Mouse (Mus musculus) stomach, embryonic 16.5 days (tissue): Measurements from ENCODE around the gene Atp8a1. TPM values are rescaled to one million over a fixed set of nuclear protein-coding genes. Genes with fewer than 3 reads are reported as not detected.

Source experiments
- ATAC-seq: fragments of 200-750 bp; cut with Nextera tagmentation; 2 replicates; pipeline ENCODE4 v1.8.0; 2017; ENCODE audit warnings: moderate number of reproducible peaks, moderate TSS enrichment; ENCODE audit not compliant: insufficient read depth, low FRiP score
- H3K27ac ChIP-seq: fragments of 300-500 bp; sonication (generic); 2 replicates; pipeline ENCODE4 v1.5.1; 2014; ENCODE audit warnings: low read length
- H3K27me3 ChIP-seq: fragments of 300-500 bp; sonication (generic); 2 replicates; pipeline ENCODE4 v1.6.1; 2014; ENCODE audit warnings: low read length, control low read depth, mixed read lengths; ENCODE audit not compliant: control insufficient read depth, insufficient read depth
- H3K36me3 ChIP-seq: fragments of 300-500 bp; sonication (generic); 2 replicates; pipeline ENCODE4 v1.6.1; 2014; ENCODE audit warnings: low read length; ENCODE audit not compliant: control insufficient read depth, insufficient read depth
- H3K4me1 ChIP-seq: fragments of 300-500 bp; sonication (generic); 2 replicates; pipeline ENCODE4 v1.6.1; 2014; ENCODE audit warnings: low read length, control low read depth, mixed read lengths; ENCODE audit not compliant: control insufficient read depth, insufficient read depth
- H3K4me2 ChIP-seq: fragments of 300-500 bp; sonication (generic); 2 replicates; pipeline ENCODE4 v1.6.1; 2014; ENCODE audit warnings: low read depth, low read length, mixed read lengths
- H3K4me3 ChIP-seq: fragments of 300-500 bp; sonication (generic); replicated peaks from 2 replicates; pipeline ENCODE4 v1.5.1; 2014; ENCODE audit warnings: mild to moderate bottlenecking, low read length
- H3K9ac ChIP-seq: fragments of 300-500 bp; sonication (generic); 2 replicates; pipeline ENCODE4 v1.6.1; 2014; ENCODE audit warnings: low read length
- H3K9me3 ChIP-seq: fragments of 300-500 bp; sonication (generic); replicated peaks from 2 replicates; pipeline ENCODE4 v1.6.1; 2016; ENCODE audit warnings: low read length, control low read depth; ENCODE audit not compliant: control insufficient read depth
- WGBS: fragments of 180-500 bp; shearing (Covaris S2); extraction: QIAGEN DNeasy Blood & Tissue Kit; methylation state at CpG from one replicate; pipeline ENCODE4 v1.1.7; 2014; 5-methylcytosine and 5-hydroxymethylcytosine counted together
- polyA plus RNA-seq: library from polyadenylated mRNA; unstranded; fragments of >200 nt; fragmentation: Nextera tagmentation; extraction: Ambion mirVana; gene quantifications from 2 replicates; pipeline ENCODE4 v1.2.1, GENCODE M21; 2015

The Atp8a1 gene
- polyA plus RNA-seq, 1 experiment from 2014 or later = 10.4 TPM

GRCm38 (mm10) chr5:67628180-67628940 is 218.9 kb downstream of the Atp8a1 start:
- Histone ChIP-seq H3K9me3 (no peaks in the 10 kb centered on the region), H3K27ac (peak overlapping the region; percentile 78), H3K4me1 (peaks cover 10% of the 10 kb centered on the region; the same call in 1 of the 2 replicates), H3K27me3 (no peaks in the 10 kb centered on the region), H3K9ac (no peak overlapping the region), H3K4me3 (no peak overlapping the region), H3K36me3 (no peaks in the 10 kb centered on the region), H3K4me2 (no peak overlapping the region)
- WGBS = 58% methylated on average over 9 of the region's 9 CpGs
- peak; percentile 81; the same call in 1 of the 2 replicates for ATAC-seq

DNA sequence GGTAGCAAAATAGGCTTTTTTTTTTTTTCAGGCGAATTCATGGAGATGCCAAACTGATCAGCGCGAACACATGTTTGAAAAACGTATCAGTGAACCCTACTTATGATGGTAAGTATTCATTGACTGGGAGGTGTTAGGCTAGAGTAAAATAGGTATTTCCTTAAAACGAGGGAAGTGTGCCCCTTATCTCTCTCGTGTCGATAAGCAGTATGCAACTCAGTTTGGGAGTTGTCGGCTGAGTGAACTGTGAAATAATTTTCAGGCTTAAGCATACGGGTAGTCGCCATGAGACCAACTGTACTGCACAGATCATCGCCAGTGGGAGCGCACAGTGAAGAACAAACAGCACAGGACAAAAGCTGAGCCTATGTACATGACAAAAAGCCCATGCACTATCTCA is 226.0 kb downstream of the Atp8a1 start:
- no peaks in the 10 kb centered on the region for H3K9me3 ChIP-seq
- no peak overlapping the region for H3K4me2 ChIP-seq
- 77% methylated on average over 12 of the region's 12 CpGs for WGBS
- H3K9ac ChIP-seq = no peak overlapping the region
- no peak for ATAC-seq
- H3K4me3 ChIP-seq = no peak overlapping the region
- no peaks in the 10 kb centered on the region for H3K4me1 ChIP-seq
- no peaks in the 10 kb centered on the region for H3K36me3 ChIP-seq
- no peaks in the 10 kb centered on the region for H3K27me3 ChIP-seq
- H3K27ac ChIP-seq = no peak overlapping the region

- peaks cover 9% of the 10 kb centered on the region; the same call in 1 of the 2 replicates for H3K4me1 ChIP-seq
- 16% methylated on average over 2 of the region's 2 CpGs for WGBS
- peak overlapping the region; percentile 73 for H3K9ac ChIP-seq
- H3K36me3 ChIP-seq = no peaks in the 10 kb centered on the region
- H3K4me3 ChIP-seq = peak overlapping the region; percentile 56
- no peak for ATAC-seq
- H3K27ac ChIP-seq = peak overlapping the region; percentile 26; the same call in 1 of the 2 replicates
- peak overlapping the region; percentile 84 for H3K4me2 ChIP-seq
- H3K9me3 ChIP-seq = no peaks in the 10 kb centered on the region
- H3K27me3 ChIP-seq = peaks cover 32% of the 10 kb centered on the region
These were observed 237.8 kb downstream of the Atp8a1 start for GRCm38 (mm10) chr5:67609520-67609837.

DNA sequence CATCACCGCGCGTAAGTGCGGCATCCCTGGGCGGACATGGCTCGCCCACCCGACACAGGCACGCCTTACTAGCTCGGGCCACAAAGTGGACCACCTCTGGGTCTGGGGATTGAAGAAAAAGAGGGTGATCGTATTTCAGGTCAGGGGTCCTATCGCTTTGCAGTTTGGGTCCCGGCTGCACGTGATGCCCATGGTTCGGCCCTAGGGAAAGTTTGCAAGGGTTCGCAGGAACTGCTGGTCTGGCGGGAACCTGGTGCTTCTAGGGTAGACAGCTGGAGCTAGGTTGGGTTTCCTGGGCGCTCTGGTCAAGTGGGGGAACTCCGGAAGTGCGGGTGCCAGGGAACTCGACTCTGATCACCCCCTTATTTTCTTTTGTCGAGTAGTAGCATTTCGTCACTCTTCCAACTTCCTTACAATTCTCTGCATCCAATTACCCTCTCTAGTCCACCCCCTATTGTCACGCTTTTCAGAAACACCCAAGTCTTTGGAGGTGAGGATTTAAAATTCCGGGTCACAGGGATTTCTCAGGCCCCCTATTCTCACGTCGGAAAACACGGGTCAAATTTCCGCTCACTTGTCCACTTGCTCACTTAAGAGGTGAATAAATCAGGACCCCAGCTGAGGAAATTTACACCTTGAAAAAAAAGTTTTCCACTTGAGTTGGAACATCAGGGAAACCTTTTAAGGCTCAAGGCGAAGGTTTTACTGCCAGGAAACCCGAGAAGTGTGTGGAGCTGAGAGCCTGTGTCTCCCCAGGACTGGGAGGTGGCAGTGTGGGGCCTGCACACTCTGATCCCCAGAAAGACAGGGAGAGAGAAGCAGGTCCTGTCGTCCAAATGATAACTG is 238.3 kb downstream of the Atp8a1 start:
- Histone ChIP-seq H3K9me3 (no peaks in the 10 kb centered on the region), H3K4me2 (peak overlapping the region; percentile 84), H3K27ac (peak overlapping the region; percentile 26; the same call in 1 of the 2 replicates), H3K27me3 (peaks cover 32% of the 10 kb centered on the region), H3K4me1 (peaks cover 9% of the 10 kb centered on the region; the same call in 1 of the 2 replicates), H3K36me3 (no peaks in the 10 kb centered on the region), H3K9ac (peak overlapping the region; percentile 73), H3K4me3 (peak overlapping the region; percentile 56)
- no peak for ATAC-seq
- 9% methylated on average over 31 of the region's 31 CpGs for WGBS

GRCm38 (mm10) chr5:67607804-67608673 is 239.2 kb downstream of the Atp8a1 start, which contains the start of gene Shisa3:
TSS of gene Shisa3 (plus strand) at chr5:67607882.
- H3K4me1 ChIP-seq = peaks cover 9% of the 10 kb centered on the region; the same call in 1 of the 2 replicates

GRCm38 (mm10) chr5:67606916-67607803 is 240.1 kb downstream of the Atp8a1 start:
- Histone ChIP-seq H3K27ac (peak overlapping the region; percentile 23; the same call in 1 of the 2 replicates), H3K4me1 (peaks cover 9% of the 10 kb centered on the region; the same call in 1 of the 2 replicates)

More at GRCm38 (mm10) chr5:67607804-67608673, 239.2 kb downstream of the Atp8a1 start, which contains the start of gene Shisa3:
- H3K9ac ChIP-seq = peak within 1 kb of the TSS; percentile 73
- peak within 1 kb of the TSS; percentile 56 for H3K4me3 ChIP-seq
- H3K4me2 ChIP-seq = peak within 1 kb of the TSS; percentile 84
- H3K27ac ChIP-seq = peak within 1 kb of the TSS; percentile 44
- ATAC-seq = peak; percentile 79
- no peaks in the 10 kb centered on the region for H3K36me3 ChIP-seq
- no peaks in the 10 kb centered on the region for H3K9me3 ChIP-seq
- peaks cover 32% of the 10 kb centered on the region for H3K27me3 ChIP-seq
- WGBS = under 1% methylated on average over 86 of the region's 86 CpGs

DNA sequence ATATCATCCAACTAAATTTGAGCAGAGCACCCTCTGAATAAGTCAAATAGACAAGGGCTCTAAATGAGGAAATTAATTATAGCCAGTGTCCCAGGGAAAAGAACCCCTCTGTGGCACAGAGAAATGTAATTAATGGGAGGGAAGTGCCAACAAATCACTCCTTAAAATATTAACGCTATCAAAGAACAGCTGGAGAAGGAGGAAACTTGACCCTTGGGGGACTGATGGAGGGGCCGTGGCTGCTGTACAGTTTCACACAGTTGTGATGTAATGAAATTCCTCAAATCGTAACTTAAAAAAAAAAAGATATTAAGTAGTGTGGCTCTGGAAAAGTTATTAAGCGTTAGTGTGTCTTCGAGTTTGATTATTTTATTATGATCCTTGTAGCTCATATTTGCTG is 241.3 kb downstream of the Atp8a1 start:
- Histone ChIP-seq H3K9me3 (no peaks in the 10 kb centered on the region), H3K27ac (no peak overlapping the region), H3K4me3 (no peak overlapping the region), H3K9ac (no peak overlapping the region), H3K4me2 (no peak overlapping the region), H3K27me3 (peaks cover 32% of the 10 kb centered on the region), H3K36me3 (no peaks in the 10 kb centered on the region), H3K4me1 (peaks cover 9% of the 10 kb centered on the region; the same call in 1 of the 2 replicates)
- 26% methylated on average over 5 of the region's 5 CpGs for WGBS
- no peak for ATAC-seq

More at GRCm38 (mm10) chr5:67606916-67607803, 240.1 kb downstream of the Atp8a1 start:
- Histone ChIP-seq H3K27me3 (peaks cover 32% of the 10 kb centered on the region), H3K4me3 (peak overlapping the region; percentile 56), H3K36me3 (no peaks in the 10 kb centered on the region), H3K9me3 (no peaks in the 10 kb centered on the region), H3K4me2 (peak overlapping the region; percentile 84), H3K9ac (peak overlapping the region; percentile 73)
- WGBS = under 1% methylated on average over 66 of the region's 66 CpGs
- ATAC-seq = 0 out of 2 replicates have a peak, but pooled peaks have one; percentile 29

- no peaks in the 10 kb centered on the region for H3K9me3 ChIP-seq
- no peaks in the 10 kb centered on the region for H3K4me1 ChIP-seq
- 77% methylated on average over 9 of the region's 9 CpGs for WGBS
- H3K9ac ChIP-seq = no peak overlapping the region
- no peaks in the 10 kb centered on the region; the same call in 1 of the 2 replicates for H3K27me3 ChIP-seq
- H3K36me3 ChIP-seq = no peaks in the 10 kb centered on the region
- H3K27ac ChIP-seq = no peak overlapping the region
- no peak overlapping the region for H3K4me2 ChIP-seq
- H3K4me3 ChIP-seq = no peak overlapping the region
- no peak for ATAC-seq
These were observed 247.3 kb downstream of the Atp8a1 start for GRCm38 (mm10) chr5:67599935-67600334.
